Comparison of ENCODE assay signal across 13 mouse cellular contexts in the genomic region with DNA sequence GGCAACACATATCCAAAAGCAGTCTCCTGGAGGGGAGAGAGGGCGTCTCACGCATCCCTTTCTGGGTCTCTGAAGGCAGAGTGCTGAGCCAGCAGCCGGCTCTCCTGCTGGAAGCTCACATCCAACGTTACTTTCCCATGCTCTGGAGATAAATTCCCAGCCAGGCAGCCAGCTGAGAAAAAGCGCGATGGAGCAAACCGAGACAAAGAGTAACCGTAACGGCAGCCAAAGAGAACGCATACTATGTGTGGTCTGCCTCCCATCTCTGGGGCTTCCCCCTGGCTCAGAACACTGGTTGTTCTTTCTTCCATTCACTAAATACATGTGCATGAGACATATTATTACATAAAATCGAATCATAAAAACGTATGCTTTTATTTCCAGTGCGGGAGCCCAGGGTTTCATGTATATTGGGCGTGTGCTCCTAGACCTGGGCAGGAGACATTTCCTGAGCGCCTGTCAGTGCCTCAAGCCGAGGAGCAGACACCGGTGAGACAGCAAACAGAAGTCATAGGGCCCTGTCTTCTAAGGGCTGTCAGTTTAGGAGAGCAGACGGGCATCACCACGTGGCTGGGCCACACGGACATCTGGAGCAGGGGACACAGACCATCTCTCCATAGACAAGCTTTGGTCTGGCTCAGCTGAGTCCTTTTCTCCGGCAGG. TPM values are rescaled to one million over a fixed set of nuclear protein-coding genes. Genes with fewer than 3 reads are reported as not detected.
DNase-seq lines count a peak whose midpoint lies in the region; ATAC-seq and TF ChIP-seq lines count a peak whose summit lies in the region.
"Had no signal": no experiment of that assay in that cellular context is flagged by ENCODE, and none has a peak within 500 bp of the region (broad histone marks: within the 10 kb centered on the region; RNA-seq: fewer than 3 reads in every experiment).

No protein-coding gene starts in this region.

- no peaks in the 10 kb centered on the region for H3K9me3 ChIP-seq in limb, embryonic 10.5 days (replicated peaks)
- H3K9me3 ChIP-seq in kidney, embryonic 16.5 days (ENCODE audit: low read length), result no peaks in the 10 kb centered on the region
- H3K9me3 ChIP-seq: kidney, embryonic 15.5 days had no signal

- no peak overlapping the region for H3K4me2 ChIP-seq in kidney, embryonic 16.5 days (replicated peaks; ENCODE audit: low read depth, low read length)
- H3K4me2 ChIP-seq: kidney, embryonic 15.5 days had no signal

- no peaks in the 10 kb centered on the region for H3K36me3 ChIP-seq in limb, embryonic 10.5 days
- no peaks in the 10 kb centered on the region for H3K36me3 ChIP-seq in kidney, embryonic 16.5 days (ENCODE audit: insufficient read depth, low read length)
- H3K36me3 ChIP-seq: kidney, embryonic 15.5 days had no signal

- ATAC-seq in kidney, embryonic 16.5 days (ENCODE audit: low FRiP score, low TSS enrichment), result no peak

- 84% methylated on average over 21 of the region's 21 CpGs for WGBS in limb, embryonic 10.5 days
- WGBS in kidney, embryonic 16.5 days, result 78% methylated on average over 21 of the region's 21 CpGs

- H3K4me1 ChIP-seq in limb, embryonic 10.5 days, result peaks cover 42% of the 10 kb centered on the region
- H3K4me1 ChIP-seq in kidney, embryonic 16.5 days (ENCODE audit: insufficient read depth, low read length), result peaks cover 19% of the 10 kb centered on the region

- DNase-seq in gastrocnemius, adult 2 months, result no peak
- DNase-seq in gastrocnemius, postnatal 14 days, result no peak
- peak; percentile 50 for DNase-seq in thymus, postnatal 0 days (ENCODE audit: low spot score)
- no peak for DNase-seq in thymus, adult 18-20 months
- no peak for DNase-seq in limb, embryonic 10.5 days (ENCODE audit: low spot score)
- peak; percentile 61 for DNase-seq in thymus, postnatal 4 days
- DNase-seq in spleen, postnatal 14 days (ENCODE audit: low spot score in 2 of 2), result no peak
- DNase-seq: lung, adult 18-20 months; right cerebral cortex, postnatal 14 days had no signal

- intact Hi-C loops in gastrocnemius, adult 2 months (cut with DNase I), result no loop called here
- intact Hi-C loops in gastrocnemius, postnatal 14 days (cut with DNase I; ENCODE audit: low total_unique reads), result no loop called here

- TF ChIP-seq CTCF in gastrocnemius, adult 2 months (IDR thresholded peaks at IDR 0.05), result no peak

- no peak overlapping the region for H3K9ac ChIP-seq in kidney, embryonic 16.5 days (replicated peaks; ENCODE audit: low read length)
- H3K9ac ChIP-seq: kidney, embryonic 15.5 days had no signal

- no peak overlapping the region for H3K27ac ChIP-seq in gastrocnemius, adult 2 months
- 0 out of 2 replicates have a peak overlapping the region, but pooled peaks have one; percentile 21 for H3K27ac ChIP-seq in limb, embryonic 10.5 days
- no peak overlapping the region for H3K27ac ChIP-seq in kidney, embryonic 16.5 days (ENCODE audit: low read length)
- H3K27ac ChIP-seq: kidney, embryonic 15.5 days had no signal

- H3K4me3 ChIP-seq in gastrocnemius, adult 2 months, result peak overlapping the region; percentile 21; the same call in 1 of the 2 replicates
- no peak overlapping the region for H3K4me3 ChIP-seq in limb, embryonic 10.5 days
- no peak overlapping the region for H3K4me3 ChIP-seq in kidney, embryonic 16.5 days (ENCODE audit: low read length)
- H3K4me3 ChIP-seq: kidney, embryonic 15.5 days had no signal

- no peaks in the 10 kb centered on the region for H3K27me3 ChIP-seq in limb, embryonic 10.5 days (ENCODE audit: low read depth, poor library complexity, severe bottlenecking)
- H3K27me3 ChIP-seq in kidney, embryonic 16.5 days (ENCODE audit: insufficient read depth, low read length), result 0 out of 2 replicates have a peak, but pooled peaks cover 5% of the 10 kb centered on the region
- H3K27me3 ChIP-seq: kidney, embryonic 15.5 days had no signal

RNA-seq across cellular contexts. Expression of a gene that starts 42.0 kb away (rescaled TPM):
- 10 to 100 TPM; 12.6 to 15.1 TPM for total RNA-seq in gastrocnemius, adult 2 months (2021)
- total RNA-seq in gastrocnemius, postnatal 14 days (2021), result 10 to 100 TPM; 16.8 to 17.1 TPM
- 1.3 and 2.0 TPM in 2 replicates for polyA plus RNA-seq in thymus, postnatal 0 days (2015; fragmentation: Nextera tagmentation; extraction: Ambion mirVana)
- 0.26 and 0.33 TPM in 2 replicates for polyA plus RNA-seq in limb, embryonic 10.5 days (2016; fragmentation: Nextera tagmentation; extraction: Ambion mirVana)
- polyA plus RNA-seq in kidney, embryonic 16.5 days (2015; fragmentation: Nextera tagmentation; extraction: Ambion mirVana), result 0.22 and 0.49 TPM in 2 replicates
- total RNA-seq: megakaryocyte-erythroid progenitor cell, adult 5-6 weeks; neutrophil, adult 5-6 weeks had no signal

Comparison
In these comparisons a context has a peak if more than half of its experiments do, and no peak if none do; other contexts are left out.
1. DNase-seq: peak in thymus, postnatal 0 days (single experiment) and thymus, postnatal 4 days (single experiment); none in gastrocnemius, adult 2 months (single experiment), gastrocnemius, postnatal 14 days (single experiment), thymus, adult 18-20 months (0 of 2), limb, embryonic 10.5 days (single experiment) and spleen, postnatal 14 days (0 of 2).